Mouse (Mus musculus): ENCODE results near the gene Ankrd52. TPM values are rescaled to one million over a fixed set of nuclear protein-coding genes. Genes with fewer than 3 reads are reported as not detected.
"Not testable (repeated sequence)": the region's sequence is repeated elsewhere in the genome, so short reads cannot be mapped to it uniquely, and the experiment has no call there.

The Ankrd52 gene
- 11.7 and 12.9 TPM in 2 replicates for polyA plus RNA-seq (2015; fragmentation: Nextera tagmentation; extraction: Ambion mirVana)

DNA sequence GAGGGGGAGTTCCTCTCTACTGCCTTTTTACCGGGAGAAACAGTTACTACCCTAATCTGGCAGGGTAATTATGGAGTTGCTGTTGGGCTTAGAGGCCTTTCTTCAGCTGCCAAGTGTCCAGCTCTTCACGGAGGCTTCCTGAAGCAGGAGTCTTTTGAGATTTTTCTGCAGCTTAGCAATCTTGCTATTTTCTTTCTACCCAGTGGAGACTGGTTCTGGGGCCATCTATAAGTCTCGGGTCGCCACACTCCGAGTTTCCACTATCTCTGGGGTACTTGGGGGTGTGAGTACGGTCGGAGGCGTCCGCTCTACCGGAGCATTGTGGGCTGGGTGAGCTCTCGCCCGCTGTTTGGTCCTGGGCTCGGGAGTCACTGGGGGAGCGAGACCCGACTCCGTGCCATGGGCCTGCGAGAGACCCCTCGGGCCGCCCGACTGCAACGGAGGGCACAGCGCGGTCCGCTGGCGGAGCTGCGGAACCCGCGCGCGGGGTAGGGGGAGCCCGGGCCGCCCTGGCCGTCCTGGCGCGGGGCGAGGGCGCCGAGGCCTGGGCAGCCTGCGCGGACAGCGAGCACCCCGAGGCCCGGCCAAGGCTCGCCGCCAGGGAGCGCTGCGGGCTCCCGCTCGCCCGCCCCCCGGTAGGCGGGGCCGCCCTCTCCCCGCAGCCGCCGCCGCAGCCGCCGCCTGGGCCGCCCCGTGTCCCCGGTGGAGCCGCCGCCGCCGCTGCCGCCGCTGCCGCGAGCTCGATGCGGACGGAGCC is at the start of gene Ankrd52:
Gene Ankrd52 (plus strand): TSS at position 661 of the 757 bp plus-strand sequence.
- Histone ChIP-seq H3K9me3 (no peaks in the 10 kb centered on the region), H3K9ac (peak within 1 kb of the TSS; percentile 99), H3K4me3 (peak within 1 kb of the TSS; percentile 91), H3K36me3 (peaks cover 33% of the 10 kb centered on the region), H3K4me2 (replicated peaks) (peak within 1 kb of the TSS; percentile 85), H3K4me1 (peaks cover 18% of the 10 kb centered on the region), H3K27me3 (no peaks in the 10 kb centered on the region), H3K27ac (peak within 1 kb of the TSS; percentile 98)
- peak; percentile 88 for ATAC-seq (ENCODE audit: low FRiP score, low read depth)
- WGBS: under 1% methylated on average over 67 of the region's 73 CpGs

DNA sequence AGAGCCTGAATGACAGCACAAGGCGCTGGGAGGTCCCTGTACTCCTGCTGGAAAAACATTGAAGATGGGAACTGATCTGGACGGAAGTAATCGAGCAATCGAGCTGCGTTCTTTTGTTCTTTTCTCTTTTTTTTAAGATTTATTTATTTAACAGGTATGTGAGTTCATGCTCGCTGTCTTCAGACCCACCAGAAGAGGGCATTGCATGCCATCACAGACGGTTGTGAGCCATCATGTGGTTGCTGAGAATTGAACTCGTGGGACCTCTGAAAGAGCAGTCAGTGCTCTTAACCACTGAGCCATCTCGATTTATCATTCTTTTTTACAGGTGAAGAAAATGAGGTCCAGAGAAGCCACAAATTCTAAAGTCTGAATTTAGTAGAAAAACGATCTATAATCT is 49.3 kb upstream of the Ankrd52 start:
- H3K9ac ChIP-seq: no peak overlapping the region
- no peak overlapping the region for H3K4me2 ChIP-seq (replicated peaks)
- no peak overlapping the region for H3K27ac ChIP-seq
- H3K27me3 ChIP-seq: no peaks in the 10 kb centered on the region
- peaks cover 14% of the 10 kb centered on the region for H3K4me1 ChIP-seq
- H3K9me3 ChIP-seq: no peaks in the 10 kb centered on the region
- no peak overlapping the region for H3K4me3 ChIP-seq
- peaks cover 51% of the 10 kb centered on the region for H3K36me3 ChIP-seq
- 90% methylated on average over 10 of the region's 10 CpGs for WGBS
- no peak for ATAC-seq (ENCODE audit: low FRiP score, low read depth)

DNA sequence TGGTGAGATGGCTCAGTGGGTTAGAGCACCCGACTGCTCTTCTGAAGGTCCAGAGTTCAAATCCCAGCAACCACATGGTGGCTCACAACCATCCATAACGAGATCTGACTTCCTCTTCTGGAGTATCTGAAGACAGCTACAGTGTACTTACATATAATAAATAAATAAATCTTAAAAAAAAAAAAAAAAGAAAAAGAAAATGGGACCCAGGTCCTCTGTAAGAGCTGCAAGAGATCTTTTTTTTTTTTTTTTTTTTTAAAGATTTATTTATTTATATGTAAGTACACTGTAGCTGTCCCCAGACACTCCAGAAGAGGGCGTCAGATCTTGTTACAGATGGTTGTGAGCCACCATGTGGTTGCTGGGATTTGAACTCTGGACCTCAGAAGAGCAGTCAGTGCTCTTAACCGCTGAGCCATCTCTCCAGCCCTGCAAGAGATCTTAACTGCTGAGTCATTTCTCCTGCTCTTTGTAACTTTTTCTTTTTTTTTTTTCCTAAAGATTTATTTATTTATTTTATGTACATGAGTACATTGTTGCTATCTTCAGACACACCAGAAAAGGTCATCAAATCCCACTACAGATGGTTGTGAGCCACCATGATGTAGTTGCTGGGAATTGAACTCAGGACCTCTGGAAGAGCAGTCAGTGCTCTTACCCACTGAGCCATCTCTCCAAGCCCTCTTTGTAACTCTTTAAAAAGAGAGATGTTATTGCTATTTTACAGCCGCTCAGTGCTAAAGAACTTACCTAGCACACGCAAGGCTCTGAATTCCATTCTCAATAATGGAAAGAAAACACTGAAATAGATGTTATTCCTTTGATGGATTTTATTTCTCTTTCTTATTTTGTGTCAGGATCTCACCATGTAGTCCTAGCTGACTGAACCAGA is 44.3 kb upstream of the Ankrd52 start:
- H3K36me3 ChIP-seq: peaks cover 18% of the 10 kb centered on the region
- not testable (repeated sequence) for H3K4me3 ChIP-seq; H3K27me3 ChIP-seq; H3K4me1 ChIP-seq; H3K27ac ChIP-seq; ATAC-seq (ENCODE audit: low FRiP score, low read depth); H3K9ac ChIP-seq; H3K4me2 ChIP-seq (replicated peaks); H3K9me3 ChIP-seq
- 82% methylated on average over 6 of the region's 6 CpGs for WGBS

DNA sequence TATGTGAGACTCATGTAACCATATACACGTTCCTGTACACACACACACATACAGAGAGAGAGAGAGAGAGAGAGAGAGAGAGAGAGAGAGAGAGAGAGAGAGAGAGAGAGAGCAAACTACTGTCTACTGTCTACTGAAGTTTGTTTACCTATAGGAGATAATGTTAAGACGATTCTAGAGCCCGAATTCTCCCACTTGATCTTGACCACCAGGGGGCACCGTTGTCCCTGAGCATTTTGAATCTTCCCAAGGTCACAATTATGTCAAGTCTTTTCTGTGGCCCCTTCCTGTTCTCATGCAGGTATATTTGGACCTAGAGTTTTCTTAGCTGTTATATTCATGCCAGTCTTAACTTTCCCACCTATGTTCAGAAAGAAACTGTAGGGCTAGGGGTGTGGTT is 41.3 kb upstream of the Ankrd52 start:
- Histone ChIP-seq H3K27me3 (no peaks in the 10 kb centered on the region), H3K36me3 (0 out of 2 replicates have a peak, but pooled peaks cover 6% of the 10 kb centered on the region), H3K9ac (no peak overlapping the region), H3K4me2 (replicated peaks) (no peak overlapping the region), H3K4me1 (peaks cover 16% of the 10 kb centered on the region), H3K27ac (no peak overlapping the region), H3K4me3 (no peak overlapping the region), H3K9me3 (no peaks in the 10 kb centered on the region)
- ATAC-seq (ENCODE audit: low FRiP score, low read depth): no peak
- 0% methylated on average over 4 of the region's 4 CpGs for WGBS

DNA sequence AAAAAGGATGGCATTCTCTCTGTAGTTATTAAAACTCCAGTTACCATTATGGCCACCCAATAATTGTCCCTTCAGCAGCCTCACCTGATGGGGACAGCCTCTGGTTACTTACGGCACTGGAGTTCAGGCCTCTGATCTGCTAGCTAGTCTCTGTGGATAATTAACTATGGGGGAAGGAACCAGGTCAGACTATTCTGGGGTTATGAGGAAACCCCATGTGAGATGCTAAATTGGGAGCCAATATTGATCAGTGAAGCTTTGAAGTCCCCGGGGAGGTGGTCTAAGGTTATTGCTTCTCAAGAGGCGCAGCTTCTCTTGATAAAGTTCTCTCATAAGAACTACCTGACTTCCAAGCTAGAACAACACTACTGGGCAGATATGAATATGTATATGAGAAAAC is 40.7 kb upstream of the Ankrd52 start:
- WGBS: 91% methylated on average over 3 of the region's 3 CpGs
- no peak for ATAC-seq (ENCODE audit: low FRiP score, low read depth)
- Histone ChIP-seq H3K36me3 (0 out of 2 replicates have a peak, but pooled peaks cover 6% of the 10 kb centered on the region), H3K27ac (no peak overlapping the region), H3K4me1 (peaks cover 16% of the 10 kb centered on the region), H3K4me3 (no peak overlapping the region), H3K9ac (no peak overlapping the region), H3K9me3 (no peaks in the 10 kb centered on the region), H3K27me3 (no peaks in the 10 kb centered on the region), H3K4me2 (replicated peaks) (no peak overlapping the region)

DNA sequence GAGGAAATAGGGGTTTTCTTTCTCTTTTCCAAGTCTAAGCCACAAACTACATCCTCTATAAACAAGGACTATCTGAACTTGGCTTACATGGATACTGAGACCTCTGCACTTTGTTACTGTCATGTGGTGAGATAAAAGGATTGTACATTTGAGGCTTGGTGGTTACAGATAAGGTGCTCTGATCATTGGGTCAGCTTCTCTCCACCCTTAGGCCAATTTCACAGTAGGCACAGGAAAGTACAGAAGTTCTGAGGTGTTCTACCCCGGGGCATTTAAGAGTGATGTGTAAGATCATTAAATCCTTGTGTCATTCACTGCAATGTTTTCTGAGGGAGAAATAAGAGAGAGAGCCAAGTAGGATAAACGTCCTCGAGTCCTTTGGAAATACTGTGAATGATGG is 40.3 kb upstream of the Ankrd52 start:
- Histone ChIP-seq H3K4me2 (replicated peaks) (peak overlapping the region; percentile 67), H3K9ac (peak overlapping the region; percentile 65), H3K27me3 (no peaks in the 10 kb centered on the region), H3K27ac (peak overlapping the region; percentile 85; the same call in 1 of the 2 replicates), H3K4me1 (peaks cover 16% of the 10 kb centered on the region), H3K9me3 (no peaks in the 10 kb centered on the region), H3K4me3 (peak overlapping the region; percentile 84), H3K36me3 (0 out of 2 replicates have a peak, but pooled peaks cover 6% of the 10 kb centered on the region)
- WGBS: 86% methylated on average over 3 of the region's 3 CpGs
- no peak for ATAC-seq (ENCODE audit: low FRiP score, low read depth)

DNA sequence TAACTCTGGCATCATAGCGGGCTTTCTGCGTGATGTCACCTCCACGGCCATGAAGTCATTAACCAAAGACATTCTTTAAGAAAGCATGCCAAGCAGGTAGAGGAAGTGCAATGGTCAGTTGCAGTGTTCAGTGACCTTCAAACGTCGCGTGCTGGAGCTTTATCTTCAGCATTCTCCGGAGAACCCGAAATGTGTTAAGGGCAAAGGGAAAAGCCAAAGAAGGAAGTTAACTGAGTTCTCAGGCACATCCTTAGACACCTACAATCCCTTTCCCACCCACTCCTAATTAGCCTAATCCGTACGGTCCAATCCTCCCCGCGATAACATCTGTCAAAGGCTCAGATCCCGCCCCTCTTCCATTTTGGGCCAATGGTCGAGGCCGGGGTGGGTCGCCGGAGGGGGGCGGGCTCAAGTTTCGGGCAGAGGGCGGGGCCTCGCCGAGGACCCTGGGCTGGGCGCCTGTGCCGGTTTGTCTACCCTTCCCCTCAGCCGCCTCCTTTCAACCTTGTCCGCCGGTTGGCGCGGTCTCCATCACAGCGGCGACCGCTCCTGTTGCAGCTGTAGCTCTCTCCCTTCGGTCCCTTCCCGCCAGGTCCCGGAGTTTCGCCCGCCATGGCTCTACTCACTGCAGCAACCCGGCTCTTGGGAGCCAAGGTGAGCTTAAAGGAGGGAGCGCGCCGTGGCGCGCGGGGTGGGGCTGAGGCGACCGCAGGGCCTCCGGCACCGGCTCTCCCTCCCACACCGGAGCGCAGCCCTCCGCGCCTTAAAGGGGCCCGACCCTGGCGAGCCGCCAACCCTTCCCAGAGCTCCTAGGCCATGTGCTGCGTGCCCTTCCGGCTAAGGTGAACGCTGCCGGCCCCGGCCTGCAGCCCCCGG is 39.4 kb upstream of the Ankrd52 start, which contains the start of gene Cs:
Gene Cs (plus strand): TSS at position 429 of the 876 bp plus-strand sequence.
- Histone ChIP-seq H3K9me3 (no peaks in the 10 kb centered on the region), H3K9ac (peak within 1 kb of the TSS; percentile 91), H3K4me1 (peaks cover 16% of the 10 kb centered on the region), H3K27ac (peak within 1 kb of the TSS; percentile 85), H3K27me3 (no peaks in the 10 kb centered on the region), H3K36me3 (0 out of 2 replicates have a peak, but pooled peaks cover 6% of the 10 kb centered on the region), H3K4me3 (peak within 1 kb of the TSS; percentile 84), H3K4me2 (replicated peaks) (peak within 1 kb of the TSS; percentile 83)
- ATAC-seq (ENCODE audit: low FRiP score, low read depth): peak; percentile 98
- 1% methylated on average over 61 of the region's 61 CpGs for WGBS

DNA sequence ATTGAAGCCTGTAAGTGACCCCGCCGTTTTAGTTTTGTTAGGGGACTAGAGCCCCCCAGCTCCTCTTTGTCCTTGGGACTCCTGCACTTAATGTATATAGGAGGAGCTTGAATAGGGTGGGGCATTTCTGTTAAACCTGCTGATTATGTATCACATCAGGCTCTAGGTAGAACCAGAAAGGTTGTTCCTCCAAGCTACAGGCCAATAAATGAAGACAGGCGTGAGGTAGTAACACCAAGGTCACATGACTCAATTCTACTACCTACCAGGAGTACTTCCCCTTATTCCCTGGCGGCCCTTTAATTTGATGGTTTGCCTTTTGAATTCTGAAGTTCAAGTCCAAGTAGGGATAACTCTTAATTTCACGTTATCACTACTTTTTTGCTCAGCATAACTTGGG is 38.5 kb upstream of the Ankrd52 start:
- Histone ChIP-seq H3K9ac (peak overlapping the region; percentile 91), H3K27me3 (no peaks in the 10 kb centered on the region), H3K4me2 (replicated peaks) (peak overlapping the region; percentile 83), H3K27ac (peak overlapping the region; percentile 85; the same call in 1 of the 2 replicates), H3K36me3 (0 out of 2 replicates have a peak, but pooled peaks cover 6% of the 10 kb centered on the region), H3K9me3 (no peaks in the 10 kb centered on the region), H3K4me1 (peaks cover 16% of the 10 kb centered on the region), H3K4me3 (peak overlapping the region; percentile 84)
- 17% methylated on average over 5 of the region's 5 CpGs for WGBS
- ATAC-seq (ENCODE audit: low FRiP score, low read depth): no peak

DNA sequence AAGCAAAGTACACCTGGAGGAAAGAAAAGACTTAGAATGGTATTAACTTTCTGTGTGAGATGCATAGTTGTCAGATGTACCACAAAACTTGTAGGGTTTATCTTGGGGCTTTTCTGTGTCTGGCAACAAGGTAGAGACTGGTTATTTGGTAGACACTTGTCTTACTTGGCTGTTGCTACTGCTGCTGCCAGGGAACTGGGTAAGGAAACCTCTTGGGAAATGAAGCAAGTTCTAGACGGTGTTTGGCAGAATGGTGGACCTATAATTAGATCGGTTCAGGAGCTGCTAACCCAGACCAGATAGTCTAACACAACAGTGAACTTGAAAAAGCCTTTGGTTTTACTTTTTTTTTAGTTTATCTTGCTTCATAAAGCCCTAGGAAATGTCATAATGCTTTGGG is 38.0 kb upstream of the Ankrd52 start:
- Histone ChIP-seq H3K4me2 (replicated peaks) (peak overlapping the region; percentile 83), H3K4me3 (peak overlapping the region; percentile 84), H3K27me3 (no peaks in the 10 kb centered on the region), H3K27ac (no peak overlapping the region), H3K36me3 (0 out of 2 replicates have a peak, but pooled peaks cover 6% of the 10 kb centered on the region), H3K9ac (peak overlapping the region; percentile 91), H3K4me1 (peaks cover 16% of the 10 kb centered on the region), H3K9me3 (no peaks in the 10 kb centered on the region)
- 71% methylated on average over 2 of the region's 2 CpGs for WGBS
- ATAC-seq (ENCODE audit: low FRiP score, low read depth): no peak

DNA sequence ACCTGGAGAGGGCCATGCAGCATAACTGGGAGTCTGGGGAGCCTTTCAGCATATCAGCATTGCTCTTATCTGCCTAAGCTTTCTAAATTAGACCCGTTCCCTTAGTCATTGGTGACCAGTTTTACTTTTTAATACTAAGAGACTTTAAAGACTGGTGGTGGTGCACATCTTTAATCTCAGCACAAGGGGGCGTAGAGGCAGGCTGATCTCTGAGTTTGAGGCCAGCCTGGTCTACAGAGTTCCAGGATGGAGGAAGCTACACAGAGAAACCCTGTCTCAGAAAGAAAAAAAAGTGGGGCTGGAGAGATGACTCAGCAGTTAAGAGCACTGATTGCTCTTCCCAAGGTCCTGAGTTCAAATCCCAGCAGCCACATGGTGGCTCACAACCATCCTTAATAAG is 36.7 kb upstream of the Ankrd52 start:
- Histone ChIP-seq H3K9me3 (no peaks in the 10 kb centered on the region), H3K27ac (no peak overlapping the region), H3K4me2 (replicated peaks) (no peak overlapping the region), H3K27me3 (no peaks in the 10 kb centered on the region), H3K36me3 (0 out of 2 replicates have a peak, but pooled peaks cover 6% of the 10 kb centered on the region), H3K4me3 (no peak overlapping the region), H3K9ac (no peak overlapping the region), H3K4me1 (peaks cover 24% of the 10 kb centered on the region)
- no peak for ATAC-seq (ENCODE audit: low FRiP score, low read depth)
- WGBS: 89% methylated on average over 2 of the region's 2 CpGs

DNA sequence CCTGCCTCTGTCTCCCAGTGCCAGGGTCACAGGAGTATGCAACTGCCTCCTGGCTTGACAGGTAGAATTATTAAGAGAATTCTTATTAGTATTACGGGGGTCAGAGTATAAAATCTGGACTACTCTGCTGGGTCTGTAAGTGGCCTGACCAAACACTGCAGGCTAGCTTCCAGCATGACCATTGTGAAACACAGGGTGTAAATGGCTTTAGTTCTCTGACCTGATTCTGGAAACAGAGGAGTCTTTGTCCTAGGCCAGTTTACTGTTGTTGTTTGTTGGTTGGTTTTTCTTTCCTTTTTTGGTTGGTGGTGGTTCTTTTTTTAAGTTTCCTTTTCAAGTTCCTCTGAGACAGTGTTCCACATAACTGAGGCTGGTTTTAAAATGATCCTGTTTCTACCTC is 33.5 kb upstream of the Ankrd52 start:
- H3K9ac ChIP-seq: no peak overlapping the region
- no peak overlapping the region for H3K4me3 ChIP-seq
- ATAC-seq (ENCODE audit: low FRiP score, low read depth): no peak
- peaks cover 6% of the 10 kb centered on the region; the same call in 1 of the 2 replicates for H3K36me3 ChIP-seq
- no peak overlapping the region for H3K27ac ChIP-seq
- peaks cover 17% of the 10 kb centered on the region for H3K4me1 ChIP-seq
- no peaks in the 10 kb centered on the region for H3K9me3 ChIP-seq
- 93% methylated on average over 1 of the region's 1 CpGs for WGBS
- no peak overlapping the region for H3K4me2 ChIP-seq (replicated peaks)
- H3K27me3 ChIP-seq: no peaks in the 10 kb centered on the region

Data from limb, embryonic 13.5 days (tissue).